Mouse (Mus musculus): ENCODE data around the gene Ryr2.

DNA sequence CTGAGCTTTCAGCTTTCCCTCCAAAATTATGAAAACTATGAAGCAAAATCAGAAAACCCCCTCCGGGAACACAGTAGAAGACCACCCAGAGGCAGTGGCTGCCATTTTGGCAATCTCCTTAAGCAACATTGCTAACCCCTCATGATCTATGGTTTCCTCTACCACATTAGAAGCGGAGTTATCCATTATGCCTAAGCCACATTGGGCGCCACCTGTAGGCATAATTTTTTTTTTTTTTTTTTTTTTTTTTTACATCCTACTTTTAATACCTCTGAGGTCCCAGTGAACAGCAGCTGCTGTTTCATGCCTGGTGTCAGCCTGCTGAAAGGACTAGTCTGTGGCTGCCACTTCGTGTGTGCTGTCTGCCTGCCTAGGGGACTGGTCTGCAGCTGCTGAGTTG is 42.2 kb downstream of the Ryr2 start:
- TF ChIP-seq POLR2A (IDR thresholded peaks at IDR 0.05; ENCODE audit: control insufficient read depth, low read depth, low read length) (no peak), CTCF (IDR thresholded peaks at IDR 0.05; ENCODE audit: control insufficient read depth, insufficient read depth, insufficient replicate concordance, low read depth, low read length) (no peak)
